Mouse (Mus musculus) CH12.LX (cell line): ENCODE data around the gene Map3k13. TPM values are rescaled to one million over a fixed set of nuclear protein-coding genes. Genes with fewer than 3 reads are reported as not detected.

Experiments used
- DNase-seq: peaks from one replicate; pipeline ENCODE4 v3.0.0-alpha.2; 2013; ENCODE audit errors: extremely low read depth
- H3K27ac ChIP-seq: 2 replicates; pipeline ENCODE4 v1.5.1; 2012; ENCODE audit warnings: low read depth, mild to moderate bottlenecking, control low read depth, moderate library complexity; ENCODE audit not compliant: insufficient read depth
- H3K27me3 ChIP-seq: replicated peaks from 2 replicates; pipeline ENCODE3; 2012; ENCODE audit warnings: inconsistent platforms
- H3K36me3 ChIP-seq, 2 experiments: replicated peaks in 1 of 2; 2 replicates each; pipeline versions ENCODE3 to v1.6.1; 2012; ENCODE audit warnings: inconsistent platforms in 1 of 2, low read length in 1 of 2, mild to moderate bottlenecking in 1 of 2, mixed read lengths in 1 of 2, moderate library complexity in 1 of 2; ENCODE audit not compliant: control insufficient read depth in 1 of 2, insufficient read depth in 1 of 2
- H3K4me1 ChIP-seq, 2 experiments: 2 replicates each; pipeline ENCODE4 v1.6.1; 2012; ENCODE audit warnings: inconsistent platforms in 1 of 2, moderate library complexity in 1 of 2; ENCODE audit not compliant: insufficient read depth in 2 of 2, control insufficient read depth in 1 of 2
- H3K4me2 ChIP-seq: 2 replicates; pipeline ENCODE4 v1.6.1; 2012; ENCODE audit warnings: low read depth, mild to moderate bottlenecking, control low read depth; ENCODE audit not compliant: poor library complexity, insufficient read depth, severe bottlenecking
- H3K4me3 ChIP-seq, 3 experiments: fragments of 150-350 bp in 1 of 3; sonication (generic) in 1 of 3; replicated peaks in 1 of 3; 2 replicates each; pipeline versions ENCODE3 to v1.5.1; 2011 to 2012; ENCODE audit warnings: low read depth in 2 of 3, low read length in 2 of 3, mild to moderate bottlenecking in 2 of 3, moderate library complexity in 2 of 3, control low read depth in 1 of 3, improper control_type of control experiment in 1 of 3, inconsistent platforms in 1 of 3, mixed read lengths in 1 of 3; ENCODE audit not compliant: poor library complexity in 1 of 3
- H3K79me2 ChIP-seq: replicated peaks from 2 replicates; pipeline ENCODE4 v1.6.1; 2012; ENCODE audit warnings: mild to moderate bottlenecking, moderate library complexity; ENCODE audit not compliant: control insufficient read depth, poor library complexity, insufficient read depth, severe bottlenecking; ENCODE audit errors: extremely low read depth
- H3K9ac ChIP-seq: 2 replicates; pipeline ENCODE4 v1.6.1; 2012; ENCODE audit warnings: low read depth, mild to moderate bottlenecking, control low read depth, moderate library complexity; ENCODE audit not compliant: insufficient read depth
- H3K9me3 ChIP-seq: replicated peaks from 2 replicates; pipeline ENCODE3; 2012; ENCODE audit warnings: low read length, inconsistent platforms, mixed read lengths
- CHD1 ChIP-seq: IDR thresholded peaks from 2 replicates; pipeline ENCODE4 v1.6.1; 2012; ENCODE audit warnings: low read depth, low read length, improper control_type of control experiment, inconsistent platforms
- CHD2 ChIP-seq: IDR thresholded peaks from 2 replicates; pipeline ENCODE4 v1.6.1; 2011; ENCODE audit warnings: low read length, improper control_type of control experiment
- E2F4 ChIP-seq: IDR thresholded peaks from 2 replicates; pipeline ENCODE4 v1.6.1; 2011; ENCODE audit warnings: low read depth, low read length, improper control_type of control experiment; ENCODE audit not compliant: insufficient replicate concordance
- ELF1 ChIP-seq: IDR thresholded peaks from 2 replicates; pipeline ENCODE4 v1.6.1; 2014; ENCODE audit warnings: low read depth, mild to moderate bottlenecking, inconsistent platforms, low read length, improper control_type of control experiment
- ETS1 ChIP-seq: conservative IDR thresholded peaks from 2 replicates; pipeline ENCODE4 v1.6.1; 2012; ENCODE audit warnings: low read depth, mild to moderate bottlenecking, inconsistent platforms, low read length, improper control_type of control experiment, moderate library complexity
- GABPA ChIP-seq: IDR thresholded peaks from 2 replicates; pipeline ENCODE4 v1.6.1; 2012; ENCODE audit warnings: low read depth, low read length, improper control_type of control experiment, inconsistent platforms; ENCODE audit not compliant: insufficient replicate concordance
- HCFC1 ChIP-seq: IDR thresholded peaks from 2 replicates; pipeline ENCODE4 v1.6.1; 2012; ENCODE audit warnings: low read depth, mild to moderate bottlenecking, inconsistent platforms, low read length, improper control_type of control experiment
- JUN ChIP-seq: IDR thresholded peaks from 2 replicates; pipeline ENCODE4 v1.6.1; 2011; ENCODE audit warnings: low read depth, mild to moderate bottlenecking, low read length, improper control_type of control experiment, moderate library complexity; ENCODE audit not compliant: insufficient read depth
- JUND ChIP-seq: conservative IDR thresholded peaks from 2 replicates; pipeline ENCODE4 v1.6.1; 2011; ENCODE audit warnings: low read depth, low read length, improper control_type of control experiment
- KAT2A ChIP-seq: IDR thresholded peaks from 2 replicates; pipeline ENCODE4 v1.6.1; 2012; ENCODE audit warnings: low read length, improper control_type of control experiment, inconsistent platforms; ENCODE audit not compliant: insufficient replicate concordance
- MAFK ChIP-seq: IDR thresholded peaks from 2 replicates; pipeline ENCODE4 v1.6.1; 2011; ENCODE audit warnings: low read length, improper control_type of control experiment; ENCODE audit not compliant: insufficient replicate concordance
- MAX ChIP-seq: IDR thresholded peaks from 2 replicates; pipeline ENCODE4 v1.6.1; 2011; ENCODE audit warnings: low read length, improper control_type of control experiment
- MAZ ChIP-seq: IDR thresholded peaks from 2 replicates; pipeline ENCODE4 v1.6.1; 2012; ENCODE audit warnings: low read depth, mild to moderate bottlenecking, inconsistent platforms, low read length, improper control_type of control experiment, moderate library complexity
- MEF2A ChIP-seq: IDR thresholded peaks from 2 replicates; pipeline ENCODE4 v1.6.1; 2014; ENCODE audit warnings: low read depth, mild to moderate bottlenecking, inconsistent platforms, low read length, improper control_type of control experiment, borderline replicate concordance
- MXI1 ChIP-seq: IDR thresholded peaks from 2 replicates; pipeline ENCODE4 v1.6.1; 2011; ENCODE audit warnings: mild to moderate bottlenecking, low read depth, low read length, improper control_type of control experiment
- MYC ChIP-seq: IDR thresholded peaks from 2 replicates; pipeline ENCODE4 v1.6.1; 2011; ENCODE audit warnings: low read depth, mild to moderate bottlenecking, improper control_type of control experiment, low read length
- NELFE ChIP-seq: IDR thresholded peaks from 2 replicates; pipeline ENCODE4 v1.6.1; 2011; ENCODE audit warnings: low read depth, low read length, improper control_type of control experiment
- POLR2A ChIP-seq: IDR thresholded peaks from 2 replicates; pipeline ENCODE4 v1.6.1; 2011; ENCODE audit warnings: low read depth, mild to moderate bottlenecking, improper control_type of control experiment, low read length
- POLR2AphosphoS2 ChIP-seq: IDR thresholded peaks from 2 replicates; pipeline ENCODE4 v1.6.1; 2011; ENCODE audit warnings: low read depth, low read length, improper control_type of control experiment
- RCOR1 ChIP-seq: conservative IDR thresholded peaks from 2 replicates; pipeline ENCODE4 v1.6.1; 2012; ENCODE audit warnings: low read depth, mild to moderate bottlenecking, inconsistent platforms, low read length, improper control_type of control experiment
- SMC3 ChIP-seq: IDR thresholded peaks from 2 replicates; pipeline ENCODE4 v1.6.1; 2011; ENCODE audit warnings: low read depth, low read length, improper control_type of control experiment
- TBP ChIP-seq: conservative IDR thresholded peaks from 2 replicates; pipeline ENCODE4 v1.6.1; 2011; ENCODE audit warnings: low read depth, low read length, improper control_type of control experiment
- UBTF ChIP-seq: IDR thresholded peaks from 2 replicates; pipeline ENCODE4 v1.6.1; 2012; ENCODE audit warnings: low read depth, mild to moderate bottlenecking, inconsistent platforms, low read length, improper control_type of control experiment, moderate library complexity
- USF1 ChIP-seq: IDR thresholded peaks from 2 replicates; pipeline ENCODE4 v1.6.1; 2014; ENCODE audit warnings: low read depth, mild to moderate bottlenecking, inconsistent platforms, low read length, improper control_type of control experiment
- USF2 ChIP-seq: conservative IDR thresholded peaks from 2 replicates; pipeline ENCODE4 v1.6.1; 2011; ENCODE audit warnings: low read depth, low read length, improper control_type of control experiment
- ZKSCAN1 ChIP-seq: IDR thresholded peaks from 2 replicates; pipeline ENCODE4 v1.6.1; 2012; ENCODE audit warnings: low read depth, inconsistent platforms, low read length, improper control_type of control experiment, borderline replicate concordance
- ZMIZ1 ChIP-seq: IDR thresholded peaks from 2 replicates; pipeline ENCODE4 v1.6.1; 2012; ENCODE audit warnings: low read depth, mild to moderate bottlenecking, inconsistent platforms, low read length, improper control_type of control experiment
- ZNF384 ChIP-seq: IDR thresholded peaks from 2 replicates; pipeline ENCODE4 v1.6.1; 2012; ENCODE audit warnings: low read depth, low read length, improper control_type of control experiment, inconsistent platforms
- dilution Hi-C: fragments of 300-500 bp; cut with MboI; formaldehyde crosslinking; loops from 2 replicates; pipeline ENCODE4 v1.14.3; 2020; ENCODE audit warnings: low sequenced_read_pairs; ENCODE audit not compliant: extremely low pct_unique_long_range_greater_than_20kb, extremely low pct_ligation_motif_present
- in situ Hi-C: fragments of 300-500 bp; cut with MboI; formaldehyde crosslinking; loops from 3 replicates; pipeline ENCODE4 v1.14.3; 2019; ENCODE audit warnings: low sequenced_read_pairs, low pct_ligation_motif_present, low pct_unique_long_range_greater_than_20kb, mixed read lengths
- polyA plus RNA-seq: library from polyadenylated mRNA; unstranded; fragments of >175 nt; gene quantifications from 2 replicates; pipeline ENCODE4 v1.2.1, GENCODE M21; 2012; ENCODE audit warnings: low read depth; ENCODE audit not compliant: insufficient read length
- total RNA-seq, 2 experiments: library from RNA; depleted of rRNA; stranded (reverse); fragments of 300-350 nt in 1 of 2; fragments of >200 nt in 1 of 2; gene quantifications; 2 replicates each; pipeline ENCODE4 v1.2.3; 2012 to 2014

Map3k13 gene
- total and polyA plus RNA-seq, 3 experiments, result 0.32 to 1.3 (median 0.89) TPM

DNA sequence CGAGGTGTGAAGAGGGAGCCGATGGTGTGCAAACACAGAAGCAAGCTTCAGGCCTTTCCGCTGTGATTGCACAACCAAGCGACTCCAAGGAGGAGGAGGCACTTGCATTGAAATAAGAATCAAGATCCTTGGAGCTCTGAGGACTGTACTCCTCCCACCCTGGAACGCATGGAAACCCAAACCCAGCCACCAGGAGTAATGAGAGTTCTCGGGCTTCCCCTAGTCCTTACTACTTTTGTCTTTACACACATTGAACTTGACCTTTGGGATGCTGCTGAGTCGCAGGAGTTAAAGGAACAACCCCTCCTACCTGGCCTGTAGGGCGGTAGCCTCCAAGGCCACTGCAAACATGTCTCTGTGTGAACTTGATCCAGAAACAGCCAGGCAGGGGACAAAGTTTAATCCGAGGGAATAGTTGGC lies 31.5 kb downstream of the Map3k13 start:
- DNase-seq, result no peak
- H3K4me1 ChIP-seq, result peaks cover 3 to 11% of the 10 kb centered on the region in 2 experiments; a peak in 3 of 4 replicates
- no peak overlapping the region for H3K27ac ChIP-seq
- no peaks in the 10 kb centered on the region for H3K9me3 ChIP-seq
- no peak for TF ChIP-seq CHD1
- TF ChIP-seq POLR2A, result no peak
- TF ChIP-seq UBTF, result no peak
- no peak for TF ChIP-seq USF2
- TF ChIP-seq ETS1, result no peak
- no peak for TF ChIP-seq E2F4
- no peak for TF ChIP-seq CHD2
- no peak for TF ChIP-seq NELFE
- no peak for TF ChIP-seq MAX
- no peak for TF ChIP-seq MAZ
- TF ChIP-seq MAFK, result no peak
- TF ChIP-seq HCFC1, result no peak
- no peak for TF ChIP-seq SMC3
- no peak for TF ChIP-seq MEF2A
- no peak for TF ChIP-seq ZMIZ1
- no peak overlapping the region for H3K9ac ChIP-seq
- H3K4me3 ChIP-seq, result no peak overlapping the region
- no peak overlapping the region for H3K4me2 ChIP-seq
- no peaks in the 10 kb centered on the region for H3K36me3 ChIP-seq
- no peaks in the 10 kb centered on the region for H3K27me3 ChIP-seq
- no peaks in the 10 kb centered on the region for H3K79me2 ChIP-seq
- in situ Hi-C loops, result loop anchor here (25.0 kb wide), 1 partner anchor 187 kb away; the partner anchor contains the start of gene Senp2
- dilution Hi-C loops, result no loop called here

DNA sequence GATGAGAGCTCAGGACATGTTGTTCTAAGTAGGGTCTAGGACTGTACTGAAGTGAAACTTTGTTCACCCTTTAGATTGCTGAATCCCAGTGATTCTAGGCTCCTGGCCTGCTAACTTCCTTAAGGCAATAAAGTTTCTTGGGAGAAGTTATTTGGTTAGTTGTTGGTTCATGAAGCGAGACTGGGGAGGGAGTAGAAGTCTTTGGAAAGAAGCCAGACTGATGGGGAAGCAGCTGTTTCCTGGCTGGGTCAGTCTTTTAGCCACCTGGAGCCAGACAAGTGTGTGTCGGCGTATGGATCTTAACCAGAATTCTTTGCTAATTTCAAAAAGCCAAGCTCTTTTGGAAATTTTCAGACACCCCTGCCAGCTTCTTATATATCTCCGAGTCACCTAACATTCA lies 33.0 kb downstream of the Map3k13 start:
- Histone ChIP-seq H3K4me3 (no peak overlapping the region), H3K36me3 (no peaks in the 10 kb centered on the region), H3K9me3 (no peaks in the 10 kb centered on the region), H3K4me2 (no peak overlapping the region), H3K27me3 (no peaks in the 10 kb centered on the region), H3K27ac (no peak overlapping the region), H3K4me1 (peaks cover 3 to 9% of the 10 kb centered on the region in 2 experiments; a peak in 3 of 4 replicates), H3K9ac (no peak overlapping the region), H3K79me2 (no peaks in the 10 kb centered on the region)
- DNase-seq, result no peak
- dilution Hi-C loops, result no loop called here
- in situ Hi-C loops, result loop anchor here (25.0 kb wide), 1 partner anchor 185 kb away; the partner anchor contains the start of gene Senp2
- no peak for TF ChIP-seq POLR2A
- no peak for TF ChIP-seq USF2
- no peak for TF ChIP-seq MAZ
- TF ChIP-seq ZNF384, result no peak
- no peak for TF ChIP-seq NELFE
- no peak for TF ChIP-seq GABPA
- no peak for TF ChIP-seq RCOR1
- no peak for TF ChIP-seq JUND
- no peak for TF ChIP-seq MAX
- no peak for TF ChIP-seq KAT2A
- no peak for TF ChIP-seq USF1
- TF ChIP-seq CHD2, result no peak
- TF ChIP-seq JUN, result no peak
- TF ChIP-seq MYC, result no peak
- no peak for TF ChIP-seq TBP
- TF ChIP-seq MXI1, result no peak
- TF ChIP-seq POLR2AphosphoS2, result no peak
- TF ChIP-seq ZKSCAN1, result no peak
- TF ChIP-seq MEF2A, result no peak
- TF ChIP-seq ELF1, result no peak
